Mouse (Mus musculus) monocyte, adult 5-6 weeks (primary cell): ENCODE measurements around the gene Relt. TPM values are rescaled to one million over a fixed set of nuclear protein-coding genes. Genes with fewer than 3 reads are reported as not detected.

Source experiments
- ATAC-seq: fragments of 153-309, 156-312 bp; replicated peaks from 2 replicates; pipeline ENCODE4 v1.8.0; 2017; ENCODE audit warnings: mild to moderate bottlenecking; ENCODE audit not compliant: low TSS enrichment, insufficient number of reproducible peaks, severe bottlenecking, poor library complexity, low FRiP score
- total RNA-seq: library from RNA; stranded (forward); fragments of 200-1000, 200-491, 200-594 nt; gene quantifications from 3 replicates; pipeline ENCODE4 v1.2.3, GENCODE M21; 2017

The Relt gene
- total RNA-seq, 1 experiment from 2014 or later, result 26.4 TPM

DNA sequence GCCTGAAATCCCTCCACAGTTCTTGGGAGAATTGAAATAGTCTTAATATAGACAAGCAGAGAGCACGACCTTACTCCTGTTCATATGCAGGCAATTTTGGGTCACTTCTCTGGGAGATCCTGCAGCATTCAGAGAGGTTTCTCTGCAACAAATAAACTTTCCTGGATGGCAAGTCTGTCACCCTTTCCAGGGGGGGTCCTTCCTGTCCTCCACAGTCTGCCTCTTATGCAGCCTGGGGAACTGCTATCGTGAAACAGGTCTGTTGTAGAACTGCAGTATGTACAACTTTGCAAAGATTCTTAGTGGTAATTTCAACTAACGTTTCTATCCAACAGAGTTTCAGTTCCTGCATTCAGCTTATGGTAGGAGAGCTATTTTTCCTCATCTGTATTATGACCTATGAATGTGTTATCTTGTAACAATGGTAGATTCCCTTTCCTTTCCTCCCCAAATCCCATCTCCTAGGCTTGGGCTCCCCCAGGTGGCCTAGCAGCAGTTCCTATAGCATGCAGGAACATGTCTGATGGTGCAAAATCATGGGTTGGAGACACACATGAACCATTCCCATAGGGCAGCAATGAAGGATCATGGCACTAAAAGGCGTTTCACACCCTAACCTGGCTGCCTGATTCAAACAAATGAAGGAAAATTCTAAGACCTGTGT, 44.7 kb downstream of the Relt start:
- no peak for ATAC-seq

DNA sequence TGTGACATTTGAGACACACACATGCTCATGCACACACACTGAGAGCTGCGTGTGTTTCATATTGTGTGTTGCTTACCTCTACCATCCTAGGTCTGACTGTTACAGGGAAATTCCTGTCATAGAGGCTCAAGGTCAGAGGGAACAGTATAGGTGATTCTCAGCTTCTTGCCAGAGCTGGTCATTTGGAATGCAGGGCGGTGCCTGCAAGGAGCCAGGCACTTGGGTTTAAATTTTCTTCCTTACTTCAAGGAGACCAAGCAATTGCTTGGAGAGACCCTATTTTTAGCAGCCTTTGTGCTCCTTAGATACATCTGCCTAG, 45.8 kb downstream of the Relt start:
- no peak for ATAC-seq

DNA sequence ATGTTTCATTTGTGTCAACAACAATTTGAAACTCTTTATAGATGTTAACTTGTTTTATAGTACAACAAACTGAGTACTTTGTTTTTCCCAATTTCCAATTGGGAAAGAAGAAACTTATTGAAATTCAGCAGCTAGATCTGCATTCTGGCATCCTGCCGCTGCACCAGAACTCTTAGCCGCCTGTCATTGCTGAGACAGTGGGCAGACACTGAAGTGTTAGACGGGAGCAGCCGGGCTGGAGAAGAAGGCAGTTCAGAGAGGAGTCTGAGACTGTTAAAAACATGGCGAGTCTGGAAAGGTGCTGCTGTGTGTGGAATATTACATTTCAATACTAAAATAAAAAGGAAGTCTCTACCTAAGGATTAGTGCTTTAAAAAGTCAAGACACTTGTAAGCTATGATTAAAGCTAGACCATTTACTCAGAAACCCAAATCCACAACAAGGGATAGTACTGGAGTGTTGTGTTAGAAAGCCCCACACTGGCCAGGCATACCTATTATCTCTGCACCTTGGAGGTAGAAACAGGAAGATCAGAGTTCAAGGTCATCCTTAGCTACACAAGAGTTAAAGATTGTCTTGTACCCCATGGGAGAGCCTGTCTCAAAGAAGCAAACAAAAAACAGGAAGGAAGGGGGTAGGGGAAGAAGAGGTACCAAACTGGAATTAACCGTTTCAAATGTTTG, 46.3 kb downstream of the Relt start:
- 0 out of 2 replicates have a peak, but pooled peaks have one; percentile 35 for ATAC-seq

DNA sequence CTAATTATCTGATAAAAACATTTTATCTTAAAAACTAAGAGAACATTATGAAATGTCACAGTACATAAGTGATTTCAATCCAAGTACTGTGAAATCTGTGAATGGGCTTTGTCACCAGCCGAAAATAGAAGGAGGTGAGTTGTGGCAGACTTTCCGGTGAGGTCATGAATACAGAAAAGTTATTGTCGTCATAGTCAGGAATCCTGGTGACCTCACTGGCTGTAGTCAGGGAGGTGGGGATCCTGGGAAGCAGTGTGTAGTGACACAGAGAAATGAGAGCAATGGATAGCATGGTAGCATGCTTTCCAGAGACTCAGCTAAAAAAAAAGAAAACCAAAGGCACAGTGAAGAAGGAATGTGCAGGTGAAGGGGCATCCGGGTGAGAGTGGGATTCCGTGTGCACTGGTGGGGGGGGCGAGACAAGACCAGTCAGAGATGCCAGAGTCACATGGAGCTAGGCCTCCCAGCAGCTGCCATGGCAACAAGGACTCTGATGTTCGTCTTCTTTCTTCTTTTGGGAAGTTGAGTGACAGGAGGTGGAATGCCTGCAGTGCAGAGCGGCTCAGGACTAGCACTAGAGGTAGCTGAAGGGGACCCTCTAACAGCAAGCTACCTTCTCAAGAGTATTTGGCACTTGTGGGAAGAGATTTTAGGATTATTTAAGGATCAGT, 47.2 kb downstream of the Relt start:
- no peak for ATAC-seq

DNA sequence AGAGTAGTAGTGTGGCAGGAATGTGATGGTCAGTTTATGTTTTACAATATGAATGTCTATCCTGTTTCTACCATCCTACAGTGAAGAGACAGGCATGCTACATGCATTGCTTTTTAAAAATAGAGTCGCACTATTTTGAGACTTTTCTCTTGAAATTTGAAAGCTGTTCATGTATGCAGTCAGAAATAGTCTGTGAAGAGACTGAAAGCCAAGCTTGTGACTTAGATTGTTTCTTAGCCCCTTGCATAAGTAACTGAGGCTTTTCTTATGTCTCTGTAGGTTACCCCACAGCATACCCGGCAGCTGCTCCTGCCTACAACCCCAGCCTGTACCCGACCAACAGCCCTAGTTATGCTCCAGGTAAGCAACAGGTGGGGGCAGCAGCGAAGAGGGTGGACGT, 50.6 kb downstream of the Relt start:
- ATAC-seq, result no peak

DNA sequence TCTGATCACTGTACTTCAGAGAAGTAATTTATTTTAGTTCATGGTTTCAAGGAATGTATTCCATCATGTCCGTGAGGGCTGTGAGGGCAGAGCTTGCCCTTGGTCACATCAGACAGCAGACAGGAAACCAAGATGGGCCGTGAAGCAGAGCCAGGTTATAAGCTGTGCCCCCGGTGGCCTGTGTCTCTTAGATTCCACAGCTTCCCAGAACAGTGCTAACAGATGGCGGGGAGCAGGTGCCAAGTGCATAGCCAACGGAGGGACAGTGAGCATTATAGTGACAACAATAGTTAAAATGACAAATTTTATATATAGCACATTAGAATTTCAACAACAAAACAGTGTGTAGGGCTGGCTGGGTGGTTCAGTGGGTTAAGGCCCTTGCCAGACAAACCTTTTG, 51.3 kb downstream of the Relt start:
- ATAC-seq, result no peak

DNA sequence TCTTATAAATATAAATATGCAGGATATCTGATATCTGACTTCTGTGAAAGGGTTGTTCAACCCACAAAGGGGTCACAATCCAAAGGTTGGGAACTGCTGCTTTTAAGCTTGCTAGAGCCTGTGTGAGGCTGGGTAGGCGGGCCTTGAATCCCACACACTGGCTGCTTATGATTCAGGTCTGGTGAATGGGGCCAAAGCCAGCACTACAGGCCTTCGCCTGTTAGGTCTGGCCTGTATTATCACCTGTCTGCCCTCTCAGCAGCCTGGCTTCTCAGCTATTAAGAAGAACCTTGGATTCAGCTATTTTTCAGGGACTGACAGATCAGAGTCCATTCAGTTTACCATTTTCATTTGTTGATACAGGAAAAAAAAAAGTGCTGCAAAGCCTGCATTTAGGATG, 57.9 kb downstream of the Relt start:
- no peak for ATAC-seq

DNA sequence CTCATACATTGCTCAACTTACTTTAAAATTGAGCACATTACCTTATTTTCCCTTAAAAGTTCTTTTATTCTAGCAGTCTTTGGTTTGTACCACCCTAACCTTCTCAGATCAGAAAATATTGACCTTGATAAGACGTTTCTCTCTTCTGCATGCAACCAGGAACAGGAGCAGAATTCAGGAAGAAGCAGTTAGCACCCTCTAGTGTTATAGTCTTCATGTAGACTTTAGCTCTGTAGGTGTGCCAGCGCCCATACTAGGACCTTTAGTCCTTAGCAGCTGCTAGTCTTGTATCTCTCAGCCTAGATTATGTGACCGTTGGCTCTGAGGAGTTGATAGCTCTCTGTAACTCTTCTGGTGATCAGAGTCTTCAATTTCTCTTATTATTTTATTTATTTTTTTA, 64.4 kb downstream of the Relt start:
- ATAC-seq, result no peak

Other genes with a start within 250 kb of the Relt start
- not detected in 3 replicates for gene Plekhb1, start 201.0 kb downstream of the Relt start, total RNA-seq
- 19.8 to 44.1 TPM (median 20.5 TPM) in 3 replicates for gene Fam168a, start 156.8 kb downstream of the Relt start, total RNA-seq
- gene Arhgef17, start 68.7 kb upstream of the Relt start, total RNA-seq, result 0.10 to 0.29 TPM in 2 of 3 replicates, not detected in the other
- gene P2ry6, start 111.2 kb upstream of the Relt start, total RNA-seq, result 15.7 to 27.7 TPM (median 22.9 TPM) in 3 replicates
- 0.19 to 6.9 TPM (median 0.49 TPM) in 3 replicates for gene P2ry2, start 149.4 kb upstream of the Relt start, total RNA-seq
- 36.7 to 58.4 TPM (median 47.7 TPM) in 3 replicates for gene Fchsd2, start 229.4 kb upstream of the Relt start, total RNA-seq